Mouse (Mus musculus) lung, postnatal 0 days (tissue): Measurements from ENCODE around the gene Tubb2a. TPM values are rescaled to one million over a fixed set of nuclear protein-coding genes. Genes with fewer than 3 reads are reported as not detected.
A peak's percentile ranks its signal among the peaks of the same experiment; 100 is the strongest.

Experiments used
- ATAC-seq: fragments of 200-750 bp; cut with Nextera tagmentation; 2 replicates; pipeline ENCODE4 v1.8.0; 2017; ENCODE audit warnings: moderate library complexity
- DNase-seq: peaks from one replicate; pipeline ENCODE4 v3.0.0-alpha.2; 2016; ENCODE audit warnings: low spot score
- H3K27ac ChIP-seq: fragments of 300-500 bp; sonication (generic); 2 replicates; pipeline ENCODE4 v1.5.1; 2014; ENCODE audit warnings: antibody characterized with exemption, mild to moderate bottlenecking, low read length, mixed read lengths
- H3K27me3 ChIP-seq: fragments of 300-500 bp; sonication (generic); replicated peaks from 2 replicates; pipeline ENCODE4 v1.6.1; 2014; ENCODE audit warnings: low read length, mixed read lengths; ENCODE audit not compliant: insufficient read depth
- H3K36me3 ChIP-seq: fragments of 300-500 bp; sonication (generic); 2 replicates; pipeline ENCODE4 v1.6.1; 2014; ENCODE audit warnings: low read length, mixed read lengths; ENCODE audit not compliant: insufficient read depth
- H3K4me1 ChIP-seq: fragments of 300-500 bp; sonication (generic); 2 replicates; pipeline ENCODE4 v1.6.1; 2014; ENCODE audit warnings: antibody characterized with exemption, low read depth, low read length, mixed read lengths; ENCODE audit not compliant: insufficient read depth
- H3K4me2 ChIP-seq: fragments of 300-500 bp; sonication (generic); replicated peaks from 2 replicates; pipeline ENCODE4 v1.6.1; 2014; ENCODE audit warnings: low read depth, mild to moderate bottlenecking, low read length, moderate library complexity, mixed read lengths
- H3K4me3 ChIP-seq: fragments of 300-500 bp; sonication (generic); 2 replicates; pipeline ENCODE4 v1.5.1; 2014; ENCODE audit warnings: low read depth, low read length
- H3K9ac ChIP-seq: fragments of 300-500 bp; sonication (generic); replicated peaks from 2 replicates; pipeline ENCODE4 v1.6.1; 2014; ENCODE audit warnings: low read depth, mild to moderate bottlenecking
- H3K9me3 ChIP-seq: fragments of 300-500 bp; sonication (generic); 2 replicates; pipeline ENCODE4 v1.6.1; 2016; ENCODE audit warnings: low read length, mixed read lengths
- CTCF ChIP-seq: IDR thresholded peaks from 2 replicates; pipeline ENCODE4 v1.5.1; 2016; ENCODE audit warnings: antibody characterized with exemption, mild to moderate bottlenecking
- EP300 ChIP-seq: IDR thresholded peaks from 2 replicates; pipeline ENCODE4 v1.6.1; 2016; ENCODE audit warnings: antibody characterized with exemption, mild to moderate bottlenecking, control low read depth
- WGBS: fragments of 180-500 bp; shearing (Covaris S2); extraction: QIAGEN DNeasy Blood & Tissue Kit; methylation state at CpG from one replicate; pipeline ENCODE4 v1.1.7; 2014; 5-methylcytosine and 5-hydroxymethylcytosine counted together
- polyA plus RNA-seq: library from polyadenylated mRNA; unstranded; fragments of >200 nt; fragmentation: Nextera tagmentation; extraction: Ambion mirVana; gene quantifications from 2 replicates; pipeline ENCODE4 v1.2.1, GENCODE M21; 2015

The Tubb2a gene
- polyA plus RNA-seq, 1 experiment from 2014 or later = 167 TPM

GRCm38 (mm10) chr13:34066351-34066750 is 11.5 kb downstream of the Tubb2a start:
- Histone ChIP-seq H3K4me2 (no peak overlapping the region), H3K27me3 (no peaks in the 10 kb centered on the region), H3K27ac (no peak overlapping the region), H3K9me3 (no peaks in the 10 kb centered on the region), H3K4me3 (no peak overlapping the region), H3K4me1 (no peaks in the 10 kb centered on the region), H3K36me3 (no peaks in the 10 kb centered on the region), H3K9ac (no peak overlapping the region)
- TF ChIP-seq CTCF (no peak), EP300 (no peak)
- 44% methylated on average over 1 of the region's 1 CpGs for WGBS
- peak; percentile 81 for ATAC-seq
- peak; percentile 78 for DNase-seq

GRCm38 (mm10) chr13:34062466-34062865 is 15.3 kb downstream of the Tubb2a start:
- no peak overlapping the region for H3K27ac ChIP-seq
- no peaks in the 10 kb centered on the region for H3K9me3 ChIP-seq
- no peak overlapping the region for H3K4me2 ChIP-seq
- no peaks in the 10 kb centered on the region for H3K36me3 ChIP-seq
- H3K9ac ChIP-seq = no peak overlapping the region
- ATAC-seq = peak; percentile 80
- H3K4me3 ChIP-seq = no peak overlapping the region
- 61% methylated on average over 10 of the region's 10 CpGs for WGBS
- TF ChIP-seq EP300 (no peak), CTCF (peak; percentile 39)
- no peaks in the 10 kb centered on the region for H3K4me1 ChIP-seq
- DNase-seq = peak; percentile 73
- H3K27me3 ChIP-seq = no peaks in the 10 kb centered on the region

GRCm38 (mm10) chr13:34060061-34060460 is 17.7 kb downstream of the Tubb2a start:
- no peak overlapping the region for H3K4me2 ChIP-seq
- no peak for DNase-seq
- no peak for TF ChIP-seq CTCF
- no peak for TF ChIP-seq EP300
- WGBS = 87% methylated on average over 9 of the region's 9 CpGs
- H3K9me3 ChIP-seq = no peaks in the 10 kb centered on the region
- no peak overlapping the region for H3K27ac ChIP-seq
- ATAC-seq = no peak
- H3K4me3 ChIP-seq = no peak overlapping the region
- H3K9ac ChIP-seq = no peak overlapping the region
- no peaks in the 10 kb centered on the region for H3K36me3 ChIP-seq
- H3K4me1 ChIP-seq = no peaks in the 10 kb centered on the region
- H3K27me3 ChIP-seq = no peaks in the 10 kb centered on the region

DNA sequence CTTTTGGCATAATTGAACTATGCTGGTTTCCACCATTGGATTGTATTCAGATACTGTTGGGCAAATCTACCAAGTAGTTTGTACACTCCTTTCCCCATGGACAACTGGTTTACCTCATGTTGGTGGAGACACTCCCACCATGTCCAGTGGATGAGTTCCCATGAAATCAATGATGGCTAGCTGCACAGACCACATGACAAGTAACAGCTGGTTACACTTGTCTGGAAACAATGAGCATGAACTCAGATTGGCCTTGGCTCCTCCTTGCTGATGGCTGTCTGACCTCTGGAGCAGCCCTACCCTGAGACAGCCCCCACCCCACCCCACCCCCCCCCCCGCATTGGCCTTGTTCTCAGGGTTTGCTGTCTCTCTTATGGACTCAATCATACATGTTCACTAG is 20.6 kb downstream of the Tubb2a start:
- H3K4me1 ChIP-seq = no peaks in the 10 kb centered on the region
- no peak overlapping the region for H3K4me2 ChIP-seq
- TF ChIP-seq CTCF = no peak
- no peak for TF ChIP-seq EP300
- no peaks in the 10 kb centered on the region for H3K27me3 ChIP-seq
- DNase-seq (no peak), ATAC-seq (no peak)
- H3K36me3 ChIP-seq = no peaks in the 10 kb centered on the region
- H3K4me3 ChIP-seq = no peak overlapping the region
- H3K9ac ChIP-seq = no peak overlapping the region
- no peaks in the 10 kb centered on the region for H3K9me3 ChIP-seq
- WGBS = 100% methylated on average over 1 of the region's 1 CpGs
- no peak overlapping the region for H3K27ac ChIP-seq

DNA sequence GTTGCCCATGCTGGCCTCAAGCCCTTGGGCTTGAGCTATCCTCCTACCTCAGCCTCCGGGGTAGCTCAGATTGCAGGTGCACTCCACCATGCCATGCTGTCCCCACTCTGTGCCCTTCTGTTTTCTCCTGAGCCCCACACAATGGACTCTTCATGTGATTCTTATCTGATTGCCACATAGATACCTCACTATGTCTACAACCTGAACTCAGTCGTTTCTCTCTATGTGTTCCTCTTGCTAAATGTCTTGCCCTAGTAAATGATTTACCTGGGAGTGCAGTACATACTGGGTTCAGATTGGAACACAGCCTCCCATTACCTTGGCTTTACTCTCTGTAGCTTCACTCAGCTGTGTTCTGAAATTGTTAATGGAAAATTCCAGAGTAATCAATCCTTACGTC is 22.8 kb downstream of the Tubb2a start:
- 64% methylated on average over 3 of the region's 3 CpGs for WGBS

GRCm38 (mm10) chr13:34054391-34054790 is 23.4 kb downstream of the Tubb2a start:
- Histone ChIP-seq H3K4me3 (no peak overlapping the region), H3K27ac (peak overlapping the region; percentile 64), H3K27me3 (no peaks in the 10 kb centered on the region), H3K36me3 (peaks cover 4% of the 10 kb centered on the region; the same call in 1 of the 2 replicates), H3K4me1 (no peaks in the 10 kb centered on the region), H3K9ac (no peak overlapping the region), H3K9me3 (no peaks in the 10 kb centered on the region), H3K4me2 (no peak overlapping the region)
- DNase-seq (peak; percentile 33), ATAC-seq (peak; percentile 76)
- TF ChIP-seq EP300 (no peak), CTCF (no peak)
- 60% methylated on average over 4 of the region's 4 CpGs for WGBS

More for the DNA sequence above, 22.8 kb downstream of the Tubb2a start:
- Histone ChIP-seq H3K27me3 (no peaks in the 10 kb centered on the region), H3K4me2 (no peak overlapping the region), H3K9me3 (no peaks in the 10 kb centered on the region), H3K4me1 (no peaks in the 10 kb centered on the region), H3K4me3 (no peak overlapping the region), H3K9ac (no peak overlapping the region), H3K27ac (peak overlapping the region; percentile 64; the same call in 1 of the 2 replicates), H3K36me3 (peaks cover 4% of the 10 kb centered on the region; the same call in 1 of the 2 replicates)
- no peak for TF ChIP-seq CTCF
- no peak for TF ChIP-seq EP300
- peak; percentile 71 for ATAC-seq
- peak; percentile 74 for DNase-seq
